Mouse (Mus musculus): ENCODE results near the gene Cfap57. TPM values are rescaled to one million over a fixed set of nuclear protein-coding genes. Genes with fewer than 3 reads are reported as not detected.

Gene Cfap57
- polyA plus RNA-seq (2015; fragmentation: Nextera tagmentation; extraction: Ambion mirVana) = 0.75 and 0.82 TPM in 2 replicates

DNA sequence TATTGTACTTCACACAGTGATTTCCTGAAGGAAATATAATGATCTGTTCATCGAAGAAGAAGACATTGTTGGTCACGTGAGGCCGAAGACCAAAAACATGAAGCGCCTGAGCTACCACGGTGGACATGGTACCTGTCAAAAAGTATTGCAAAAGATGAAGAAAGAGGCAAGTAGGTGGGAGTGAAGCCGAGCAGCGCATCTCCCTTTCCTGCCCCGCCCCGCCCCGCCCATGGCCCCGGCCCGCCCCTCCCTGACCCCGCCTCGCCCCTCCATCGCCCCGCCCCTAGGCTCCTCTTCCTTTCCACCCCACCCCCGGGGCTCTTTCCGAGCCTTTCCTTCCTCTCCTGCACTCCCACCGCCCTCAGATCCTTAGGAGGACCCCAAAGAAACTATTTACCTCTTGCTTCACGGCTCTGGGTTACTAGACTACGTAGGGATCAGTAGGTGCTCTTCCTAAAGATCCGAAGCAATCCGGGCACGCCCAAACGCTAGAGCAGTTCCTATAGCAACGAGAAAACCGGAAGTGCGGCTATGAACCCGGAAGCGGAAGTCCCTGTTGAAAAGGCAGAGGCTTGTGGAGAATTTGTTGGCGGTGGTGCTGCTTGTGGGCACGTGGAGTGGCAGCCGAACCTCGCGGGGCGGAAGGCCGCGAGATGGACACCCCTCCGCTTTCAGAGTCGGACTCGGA lies at the start of gene Cfap57, which contains the start of gene Ebna1bp2:
Gene Cfap57 (minus strand): TSS at position 499 of the 688 bp plus-strand sequence.
Gene Ebna1bp2 (plus strand): TSS at position 521 of the 688 bp plus-strand sequence.
- ATAC-seq (ENCODE audit: insufficient read depth) = peak; percentile 86
- H3K4me3 ChIP-seq (replicated peaks) = peak within 1 kb of the TSS; percentile 82
- peaks cover 20% of the 10 kb centered on the region for H3K4me1 ChIP-seq (replicated peaks)
- no peaks in the 10 kb centered on the region for H3K9me3 ChIP-seq (replicated peaks)
- H3K27ac ChIP-seq (replicated peaks) = peak within 1 kb of the TSS; percentile 33; the same call in 1 of the 2 replicates
- H3K36me3 ChIP-seq (replicated peaks) = peaks cover 26% of the 10 kb centered on the region
- peak within 1 kb of the TSS; percentile 60 for H3K9ac ChIP-seq
- peak within 1 kb of the TSS; percentile 92 for H3K4me2 ChIP-seq
- under 1% methylated on average over 33 of the region's 41 CpGs for WGBS (ENCODE audit: insufficient replicate concordance)
- no peaks in the 10 kb centered on the region for H3K27me3 ChIP-seq

DNA sequence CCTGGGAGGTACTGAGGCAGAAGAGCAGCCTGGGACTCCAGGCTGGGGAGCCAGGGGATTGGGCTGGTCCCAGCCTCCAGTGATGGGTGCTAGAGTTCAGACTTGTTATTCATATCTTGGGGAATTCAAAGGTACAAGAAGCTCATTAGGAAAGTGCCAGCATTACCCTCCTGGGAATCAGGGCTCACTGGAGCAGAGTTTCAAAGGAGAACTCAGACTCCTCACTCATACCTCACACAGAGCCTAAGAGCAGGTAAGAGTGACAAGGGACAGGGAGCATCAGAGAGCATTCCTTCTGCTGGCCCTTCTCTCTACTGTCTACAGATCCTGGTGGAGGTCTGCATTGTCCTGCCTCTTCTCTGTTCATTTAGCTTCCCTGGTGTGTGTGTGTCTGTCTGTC lies 38.1 kb upstream of the Cfap57 start, which contains the start of gene Olfr62:
Gene Olfr62 (plus strand): TSS at position 301 of the 400 bp plus-strand sequence.
- ATAC-seq (ENCODE audit: insufficient read depth) = no peak
- H3K27me3 ChIP-seq = no peaks in the 10 kb centered on the region
- no peak within 1 kb of the TSS for H3K9ac ChIP-seq
- no peaks in the 10 kb centered on the region for H3K4me1 ChIP-seq (replicated peaks)
- H3K27ac ChIP-seq (replicated peaks) = no peak within 1 kb of the TSS
- no peak within 1 kb of the TSS for H3K4me2 ChIP-seq
- H3K9me3 ChIP-seq (replicated peaks) = no peaks in the 10 kb centered on the region
- no peaks in the 10 kb centered on the region for H3K36me3 ChIP-seq (replicated peaks)
- H3K4me3 ChIP-seq (replicated peaks) = no peak within 1 kb of the TSS

GRCm38 (mm10) chr4:118645234-118645633 lies 24.7 kb upstream of the Cfap57 start:
- 2% methylated on average over 2 of the region's 2 CpGs for WGBS (ENCODE audit: insufficient replicate concordance)
- no peak for ATAC-seq (ENCODE audit: insufficient read depth)

DNA sequence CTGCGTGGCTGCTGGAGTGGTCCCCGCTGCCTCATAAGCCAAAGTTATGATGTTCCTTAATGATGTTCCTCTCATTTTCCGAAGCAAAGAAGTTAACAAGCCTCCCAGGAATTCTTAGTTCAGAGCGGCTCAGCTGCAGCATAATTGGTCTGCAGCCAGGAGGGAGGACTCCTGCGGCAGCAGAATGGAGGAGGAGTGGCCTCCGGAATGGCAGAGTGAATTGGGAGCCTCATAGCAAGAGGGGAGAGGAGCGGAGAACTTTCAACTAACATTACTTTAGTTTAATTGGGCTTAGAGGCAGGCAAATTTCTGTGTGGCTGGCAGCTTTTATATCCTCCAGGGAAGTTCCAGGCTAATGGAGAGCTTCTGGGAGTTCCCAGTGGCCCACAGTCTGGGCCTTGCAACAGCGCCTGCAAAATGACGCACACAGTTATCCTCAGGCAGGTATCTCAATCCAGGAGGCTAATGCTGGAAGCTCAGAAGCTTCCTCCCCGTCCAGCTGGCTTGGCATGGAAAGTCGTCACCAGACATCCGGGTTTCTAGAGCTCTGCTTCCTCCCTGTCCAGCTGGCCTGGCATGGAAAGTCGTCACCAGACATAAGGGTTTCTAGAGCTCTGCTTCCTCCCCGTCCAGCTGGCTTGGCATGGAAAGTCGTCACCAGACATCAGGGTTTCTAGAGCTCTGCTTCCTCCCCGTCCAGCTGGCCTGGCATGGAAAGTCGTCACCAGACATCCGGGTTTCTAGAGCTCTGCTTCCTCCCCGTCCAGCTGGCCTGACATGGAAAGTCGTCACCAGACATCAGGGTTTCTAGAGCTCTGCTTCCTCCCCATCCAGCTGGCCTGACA lies 22.0 kb upstream of the Cfap57 start:
- ATAC-seq (ENCODE audit: insufficient read depth) = no peak
- Histone ChIP-seq H3K9ac (no peak overlapping the region), H3K4me3 (replicated peaks) (no peak overlapping the region), H3K36me3 (replicated peaks) (no peaks in the 10 kb centered on the region), H3K4me1 (replicated peaks) (no peaks in the 10 kb centered on the region), H3K27ac (replicated peaks) (no peak overlapping the region), H3K9me3 (replicated peaks) (no peaks in the 10 kb centered on the region), H3K4me2 (no peak overlapping the region), H3K27me3 (no peaks in the 10 kb centered on the region; the same call in 1 of the 2 replicates)
- WGBS (ENCODE audit: insufficient replicate concordance) = 37% methylated on average over 20 of the region's 20 CpGs

More at GRCm38 (mm10) chr4:118645234-118645633, 24.7 kb upstream of the Cfap57 start:
- Histone ChIP-seq H3K36me3 (replicated peaks) (no peaks in the 10 kb centered on the region), H3K27ac (replicated peaks) (no peak overlapping the region), H3K4me3 (replicated peaks) (no peak overlapping the region), H3K9ac (no peak overlapping the region), H3K4me2 (no peak overlapping the region), H3K27me3 (no peaks in the 10 kb centered on the region; the same call in 1 of the 2 replicates), H3K9me3 (replicated peaks) (no peaks in the 10 kb centered on the region), H3K4me1 (replicated peaks) (no peaks in the 10 kb centered on the region)

GRCm38 (mm10) chr4:118630261-118630660 lies 9.7 kb upstream of the Cfap57 start:
- ATAC-seq (ENCODE audit: insufficient read depth) = no peak
- H3K4me1 ChIP-seq (replicated peaks) = no peaks in the 10 kb centered on the region
- 77% methylated on average over 5 of the region's 5 CpGs for WGBS (ENCODE audit: insufficient replicate concordance)
- H3K36me3 ChIP-seq (replicated peaks) = peaks cover 41% of the 10 kb centered on the region
- H3K27ac ChIP-seq (replicated peaks) = no peak overlapping the region
- no peak overlapping the region for H3K9ac ChIP-seq
- no peaks in the 10 kb centered on the region for H3K27me3 ChIP-seq
- no peak overlapping the region for H3K4me3 ChIP-seq (replicated peaks)
- no peak overlapping the region for H3K4me2 ChIP-seq
- H3K9me3 ChIP-seq (replicated peaks) = no peaks in the 10 kb centered on the region

DNA sequence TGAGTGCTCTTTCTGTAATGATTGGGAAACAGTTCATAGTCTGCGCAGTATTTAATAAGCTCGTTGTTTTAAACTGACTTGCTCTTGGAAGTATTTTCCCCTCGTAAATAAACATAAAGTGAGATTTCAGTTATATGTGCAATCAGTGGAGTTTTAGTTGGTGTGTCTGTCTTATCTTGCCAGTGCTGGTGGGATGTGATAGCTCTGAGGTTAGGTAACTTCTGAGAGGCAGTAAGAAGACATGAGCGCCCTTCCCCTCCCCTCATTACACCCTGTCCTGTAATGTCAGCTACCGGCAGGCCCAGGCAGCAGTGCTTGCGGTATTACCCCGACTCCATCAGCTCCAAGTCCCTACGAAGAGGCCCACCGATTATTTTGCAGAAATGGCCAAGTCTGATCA lies 1.2 kb upstream of the Cfap57 start:
- no peak for ATAC-seq (ENCODE audit: insufficient read depth)
- H3K36me3 ChIP-seq (replicated peaks) = peaks cover 39% of the 10 kb centered on the region
- 27% methylated on average over 9 of the region's 9 CpGs for WGBS (ENCODE audit: insufficient replicate concordance)
- peaks cover 20% of the 10 kb centered on the region for H3K4me1 ChIP-seq (replicated peaks)
- no peaks in the 10 kb centered on the region for H3K27me3 ChIP-seq
- peak overlapping the region; percentile 82 for H3K4me3 ChIP-seq (replicated peaks)
- no peaks in the 10 kb centered on the region for H3K9me3 ChIP-seq (replicated peaks)
- H3K9ac ChIP-seq = no peak overlapping the region
- peak overlapping the region; percentile 92 for H3K4me2 ChIP-seq
- H3K27ac ChIP-seq (replicated peaks) = no peak overlapping the region

GRCm38 (mm10) chr4:118620967-118621320 lies 367 bp upstream of the Cfap57 start:
- peak; percentile 17; the same call in 1 of the 2 replicates for ATAC-seq (ENCODE audit: insufficient read depth)
- WGBS (ENCODE audit: insufficient replicate concordance) = under 1% methylated on average over 23 of the region's 23 CpGs
- peak overlapping the region; percentile 60 for H3K9ac ChIP-seq

DNA sequence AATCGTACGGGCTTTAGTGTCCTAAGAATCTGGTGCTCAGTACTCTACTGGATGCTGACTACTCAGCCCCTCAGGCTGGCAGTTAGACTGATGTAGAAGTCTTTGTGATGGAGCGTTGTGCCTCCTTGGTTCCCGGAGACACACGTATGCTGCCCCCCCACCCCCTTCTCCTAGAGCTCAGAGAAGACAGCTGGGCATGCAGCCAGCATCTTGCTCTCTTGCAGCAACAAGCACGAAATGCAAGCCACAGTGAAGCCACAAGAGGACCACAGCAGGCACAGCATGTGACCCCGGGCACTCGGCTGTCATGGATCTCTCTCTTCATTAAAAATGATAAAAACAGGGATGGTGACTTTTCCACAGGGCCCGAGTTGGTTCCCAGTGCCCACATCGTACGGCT lies 5.2 kb downstream of the Cfap57 start:
- Histone ChIP-seq H3K27me3 (0 out of 2 replicates have a peak, but pooled peaks cover 4% of the 10 kb centered on the region), H3K4me2 (no peak overlapping the region), H3K27ac (replicated peaks) (no peak overlapping the region), H3K9me3 (replicated peaks) (no peaks in the 10 kb centered on the region), H3K4me3 (replicated peaks) (no peak overlapping the region), H3K36me3 (replicated peaks) (no peaks in the 10 kb centered on the region), H3K4me1 (replicated peaks) (peaks cover 5% of the 10 kb centered on the region), H3K9ac (no peak overlapping the region)
- WGBS (ENCODE audit: insufficient replicate concordance) = 75% methylated on average over 11 of the region's 11 CpGs
- ATAC-seq (ENCODE audit: insufficient read depth) = no peak

More at GRCm38 (mm10) chr4:118620967-118621320, 367 bp upstream of the Cfap57 start:
- H3K27me3 ChIP-seq = no peaks in the 10 kb centered on the region
- peaks cover 31% of the 10 kb centered on the region for H3K36me3 ChIP-seq (replicated peaks)
- no peaks in the 10 kb centered on the region for H3K9me3 ChIP-seq (replicated peaks)
- H3K4me3 ChIP-seq (replicated peaks) = peak overlapping the region; percentile 82
- peak overlapping the region; percentile 33; the same call in 1 of the 2 replicates for H3K27ac ChIP-seq (replicated peaks)
- peak overlapping the region; percentile 92 for H3K4me2 ChIP-seq
- peaks cover 20% of the 10 kb centered on the region for H3K4me1 ChIP-seq (replicated peaks)

- H3K4me1 ChIP-seq (replicated peaks) = no peaks in the 10 kb centered on the region
- no peak for ATAC-seq (ENCODE audit: insufficient read depth)
- no peak overlapping the region for H3K4me2 ChIP-seq
- H3K27me3 ChIP-seq = 0 out of 2 replicates have a peak, but pooled peaks cover 9% of the 10 kb centered on the region
- no peaks in the 10 kb centered on the region for H3K9me3 ChIP-seq (replicated peaks)
- H3K27ac ChIP-seq (replicated peaks) = no peak overlapping the region
- H3K4me3 ChIP-seq (replicated peaks) = no peak overlapping the region
- 22% methylated on average over 11 of the region's 11 CpGs for WGBS (ENCODE audit: insufficient replicate concordance)
- H3K36me3 ChIP-seq (replicated peaks) = no peaks in the 10 kb centered on the region
- no peak overlapping the region for H3K9ac ChIP-seq
Observed at GRCm38 (mm10) chr4:118612619-118613018, 8.0 kb downstream of the Cfap57 start.

- 19% methylated on average over 3 of the region's 3 CpGs for WGBS (ENCODE audit: insufficient replicate concordance)
- no peak overlapping the region for H3K4me2 ChIP-seq
Observed at GRCm38 (mm10) chr4:118609836-118610235, 10.7 kb downstream of the Cfap57 start.

GRCm38 (mm10) chr4:118604065-118604464 lies 16.5 kb downstream of the Cfap57 start:
- Histone ChIP-seq H3K4me1 (replicated peaks) (no peaks in the 10 kb centered on the region), H3K27me3 (0 out of 2 replicates have a peak, but pooled peaks cover 5% of the 10 kb centered on the region), H3K9ac (no peak overlapping the region), H3K4me3 (replicated peaks) (no peak overlapping the region), H3K9me3 (replicated peaks) (no peaks in the 10 kb centered on the region), H3K36me3 (replicated peaks) (no peaks in the 10 kb centered on the region), H3K4me2 (no peak overlapping the region), H3K27ac (replicated peaks) (no peak overlapping the region)
- ATAC-seq (ENCODE audit: insufficient read depth) = no peak
- WGBS (ENCODE audit: insufficient replicate concordance) = 26% methylated on average over 4 of the region's 4 CpGs

More at GRCm38 (mm10) chr4:118609836-118610235, 10.7 kb downstream of the Cfap57 start:
- Histone ChIP-seq H3K4me1 (replicated peaks) (no peaks in the 10 kb centered on the region), H3K9me3 (replicated peaks) (no peaks in the 10 kb centered on the region), H3K4me3 (replicated peaks) (no peak overlapping the region), H3K27me3 (0 out of 2 replicates have a peak, but pooled peaks cover 10% of the 10 kb centered on the region), H3K36me3 (replicated peaks) (no peaks in the 10 kb centered on the region), H3K9ac (no peak overlapping the region), H3K27ac (replicated peaks) (no peak overlapping the region)
- no peak for ATAC-seq (ENCODE audit: insufficient read depth)

All from liver, embryonic 15.5 days (tissue).